Mouse (Mus musculus): ENCODE data around the gene Srr.

Gene Srr

GRCm38 (mm10) chr11:74865252-74865651 lies 60.5 kb downstream of the Srr start:
- no peak overlapping the region for H3K4me3 ChIP-seq (replicated peaks; ENCODE audit: low read length)
- peaks cover 16% of the 10 kb centered on the region for H3K9me3 ChIP-seq (ENCODE audit: low read length)
- no peaks in the 10 kb centered on the region for H3K27me3 ChIP-seq (ENCODE audit: insufficient read depth, low read length)
- peaks cover 59% of the 10 kb centered on the region for H3K36me3 ChIP-seq (ENCODE audit: insufficient read depth, low read length)
- H3K4me1 ChIP-seq (replicated peaks; ENCODE audit: low read depth, low read length): peaks cover 36% of the 10 kb centered on the region
- no peak for TF ChIP-seq POU5F1 (IDR thresholded peaks at IDR 0.05; ENCODE audit: borderline replicate concordance, low read length)
- TF ChIP-seq CTCF (conservative IDR thresholded peaks at IDR 0.05; ENCODE audit: low read length): no peak
- no peak for TF ChIP-seq NANOG (IDR thresholded peaks at IDR 0.05; ENCODE audit: borderline replicate concordance, low read length)

DNA sequence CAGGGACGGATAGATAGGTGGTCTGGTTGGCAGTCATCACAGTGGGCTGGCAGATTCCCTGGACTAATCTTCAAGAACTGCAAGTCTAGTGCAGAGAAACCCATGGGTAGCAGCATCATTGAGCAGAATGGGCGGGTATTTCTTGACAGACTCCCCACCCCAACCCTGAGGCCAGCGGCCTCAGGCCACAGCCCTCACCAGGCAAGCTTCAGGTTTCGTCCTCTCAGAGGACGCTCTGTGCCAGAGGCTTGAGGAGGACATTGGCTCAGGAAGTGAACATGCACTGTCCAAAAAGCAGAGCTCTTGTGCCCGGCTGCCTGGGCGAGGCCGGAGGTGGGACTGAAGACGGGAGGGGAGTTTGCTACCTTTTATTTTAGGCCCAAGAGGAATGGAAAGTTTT lies 61.3 kb downstream of the Srr start:
- Histone ChIP-seq H3K27me3 (ENCODE audit: insufficient read depth, low read length) (no peaks in the 10 kb centered on the region), H3K36me3 (ENCODE audit: insufficient read depth, low read length) (peaks cover 62% of the 10 kb centered on the region), H3K4me1 (replicated peaks; ENCODE audit: low read depth, low read length) (peaks cover 28% of the 10 kb centered on the region), H3K4me3 (replicated peaks; ENCODE audit: low read length) (no peak overlapping the region), H3K9me3 (ENCODE audit: low read length) (peaks cover 16% of the 10 kb centered on the region)
- TF ChIP-seq POU5F1 (IDR thresholded peaks at IDR 0.05; ENCODE audit: borderline replicate concordance, low read length) (no peak), NANOG (IDR thresholded peaks at IDR 0.05; ENCODE audit: borderline replicate concordance, low read length) (no peak), CTCF (conservative IDR thresholded peaks at IDR 0.05; ENCODE audit: low read length) (no peak)

- H3K4me1 ChIP-seq (replicated peaks; ENCODE audit: low read depth, low read length): peaks cover 23% of the 10 kb centered on the region
- H3K9me3 ChIP-seq (ENCODE audit: low read length): peaks cover 16% of the 10 kb centered on the region
- TF ChIP-seq POU5F1 (IDR thresholded peaks at IDR 0.05; ENCODE audit: borderline replicate concordance, low read length): no peak
- no peak for TF ChIP-seq NANOG (IDR thresholded peaks at IDR 0.05; ENCODE audit: borderline replicate concordance, low read length)
- TF ChIP-seq CTCF (conservative IDR thresholded peaks at IDR 0.05; ENCODE audit: low read length): no peak
- no peaks in the 10 kb centered on the region for H3K27me3 ChIP-seq (ENCODE audit: insufficient read depth, low read length)
- H3K4me3 ChIP-seq (replicated peaks; ENCODE audit: low read length): no peak overlapping the region
- peaks cover 62% of the 10 kb centered on the region for H3K36me3 ChIP-seq (ENCODE audit: insufficient read depth, low read length)
Measured at GRCm38 (mm10) chr11:74863471-74863870, 62.3 kb downstream of the Srr start.

DNA sequence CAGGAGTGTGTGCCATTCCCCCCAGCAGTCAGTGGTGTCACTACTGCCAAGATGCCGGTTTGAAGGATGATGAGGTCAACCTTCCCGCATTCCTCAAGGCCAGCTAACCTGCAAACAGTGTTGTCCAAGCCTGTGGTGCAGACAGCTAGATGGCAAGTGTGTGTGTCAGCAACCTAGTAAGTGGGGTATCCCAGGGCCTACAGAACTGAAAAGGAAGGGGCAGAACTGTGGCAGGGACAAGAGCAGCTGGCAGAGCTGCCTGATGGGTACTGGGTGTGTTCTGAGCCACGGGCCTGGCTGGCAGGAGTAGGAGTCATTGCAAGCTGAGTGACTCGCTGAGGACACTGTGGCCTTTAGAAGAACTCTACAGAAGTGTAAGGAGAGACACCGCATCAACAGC lies 63.6 kb downstream of the Srr start:
- Histone ChIP-seq H3K36me3 (ENCODE audit: insufficient read depth, low read length) (peaks cover 51% of the 10 kb centered on the region), H3K9me3 (ENCODE audit: low read length) (peaks cover 16% of the 10 kb centered on the region)

DNA sequence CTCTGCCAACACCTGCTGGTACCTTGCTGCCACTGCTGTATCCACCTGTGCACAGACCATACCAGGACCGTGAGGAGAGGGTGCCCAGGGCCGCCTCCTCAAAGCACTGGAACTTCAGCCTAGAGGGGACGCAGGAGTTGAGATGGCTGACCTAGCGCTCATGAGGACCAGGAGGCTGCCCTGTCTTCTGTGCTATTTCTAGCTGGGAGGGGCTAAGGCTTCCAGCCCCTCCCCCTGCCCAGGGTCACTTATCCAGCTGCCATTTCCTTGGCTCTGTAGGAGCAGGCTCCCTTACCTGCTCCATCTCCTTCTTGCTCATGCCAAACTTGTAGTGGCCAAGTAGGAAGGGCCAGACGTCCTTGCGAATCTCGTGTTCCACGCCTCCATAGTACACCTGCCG lies 68.0 kb downstream of the Srr start:
- H3K4me3 ChIP-seq (replicated peaks; ENCODE audit: low read length): peak overlapping the region; percentile 37; the same call in 1 of the 2 replicates
- no peak for TF ChIP-seq CTCF (conservative IDR thresholded peaks at IDR 0.05; ENCODE audit: low read length)
- no peak for TF ChIP-seq NANOG (IDR thresholded peaks at IDR 0.05; ENCODE audit: borderline replicate concordance, low read length)
- no peak for TF ChIP-seq POU5F1 (IDR thresholded peaks at IDR 0.05; ENCODE audit: borderline replicate concordance, low read length)
- peaks cover 37% of the 10 kb centered on the region for H3K36me3 ChIP-seq (ENCODE audit: insufficient read depth, low read length)
- no peaks in the 10 kb centered on the region for H3K27me3 ChIP-seq (ENCODE audit: insufficient read depth, low read length)
- H3K4me1 ChIP-seq (replicated peaks; ENCODE audit: low read depth, low read length): peaks cover 45% of the 10 kb centered on the region
- H3K9me3 ChIP-seq (ENCODE audit: low read length): peaks cover 5% of the 10 kb centered on the region

More for the DNA sequence above, 63.6 kb downstream of the Srr start:
- Histone ChIP-seq H3K4me1 (replicated peaks; ENCODE audit: low read depth, low read length) (peaks cover 33% of the 10 kb centered on the region), H3K4me3 (replicated peaks; ENCODE audit: low read length) (no peak overlapping the region), H3K27me3 (ENCODE audit: insufficient read depth, low read length) (no peaks in the 10 kb centered on the region)
- no peak for TF ChIP-seq POU5F1 (IDR thresholded peaks at IDR 0.05; ENCODE audit: borderline replicate concordance, low read length)
- TF ChIP-seq CTCF (conservative IDR thresholded peaks at IDR 0.05; ENCODE audit: low read length): no peak
- TF ChIP-seq NANOG (IDR thresholded peaks at IDR 0.05; ENCODE audit: borderline replicate concordance, low read length): no peak
